Mouse (Mus musculus) gastrocnemius, adult 18-20 months (tissue): ENCODE data around the gene Lrrc4. TPM values are rescaled to one million over a fixed set of nuclear protein-coding genes. Genes with fewer than 3 reads are reported as not detected.

ENCODE experiments used
- DNase-seq: peaks from one replicate; pipeline ENCODE4 v3.0.0; 2021; ENCODE audit warnings: low spot score
- total RNA-seq, 2 experiments: library from RNA; stranded (reverse); gene quantifications; 2 replicates each; pipeline ENCODE4 v1.2.3; 2021

The Lrrc4 gene
- total RNA-seq, 2 experiments from 2014 or later = 0.39 to 0.40 TPM

DNA sequence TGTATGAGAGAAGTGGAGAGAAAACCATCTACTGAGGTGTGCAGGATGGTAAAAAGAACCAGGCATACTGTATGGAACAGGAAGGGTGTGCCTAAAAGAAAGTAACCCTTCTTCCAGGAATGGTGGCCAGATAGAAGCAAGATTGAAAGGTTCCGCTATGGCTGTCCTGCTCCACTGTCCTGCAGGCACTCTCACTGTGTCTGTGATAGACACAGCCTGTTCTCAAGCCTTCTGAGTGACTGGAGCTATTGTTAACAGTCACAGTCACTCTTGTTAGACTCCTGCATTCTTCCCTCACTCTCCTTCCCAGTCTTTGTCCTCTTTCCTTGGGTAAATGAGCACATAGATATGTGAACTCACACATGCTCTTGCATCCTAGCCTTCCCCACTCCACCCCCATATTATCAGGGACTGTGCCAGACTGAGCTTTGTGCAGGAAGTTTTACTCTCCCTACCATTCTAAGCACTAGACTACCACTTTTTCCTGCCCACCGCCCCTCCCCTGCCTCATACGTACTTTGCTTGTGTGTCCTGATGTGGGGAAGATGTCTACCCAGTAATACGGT, 48.4 kb downstream of the Lrrc4 start:
- DNase-seq = no peak

DNA sequence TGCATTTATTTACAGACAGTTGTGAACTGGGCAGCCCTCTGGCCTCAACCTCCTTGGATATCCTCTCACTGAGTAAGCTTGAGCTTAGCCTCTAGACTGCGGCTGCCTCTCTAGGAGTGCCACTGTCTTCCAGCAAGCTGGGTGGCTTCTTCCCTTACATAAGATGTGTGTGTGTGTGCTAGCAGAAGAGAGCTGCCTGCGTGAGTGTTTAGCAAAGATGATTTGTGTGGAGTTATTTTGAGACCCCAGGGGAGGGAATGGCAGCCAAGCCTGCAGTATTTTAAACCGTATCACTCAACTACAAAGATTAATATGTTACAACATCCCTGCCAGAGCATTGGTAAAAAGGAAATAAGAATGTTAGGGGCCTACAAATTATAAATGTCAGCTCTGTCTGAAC, 49.9 kb downstream of the Lrrc4 start:
- peak; percentile 9 for DNase-seq

- no peak for DNase-seq
These were observed 60.2 kb downstream of the Lrrc4 start for GRCm38 (mm10) chr6:28771331-28771730.

GRCm38 (mm10) chr6:28767891-28768481, 63.6 kb downstream of the Lrrc4 start:
- no peak for DNase-seq

DNA sequence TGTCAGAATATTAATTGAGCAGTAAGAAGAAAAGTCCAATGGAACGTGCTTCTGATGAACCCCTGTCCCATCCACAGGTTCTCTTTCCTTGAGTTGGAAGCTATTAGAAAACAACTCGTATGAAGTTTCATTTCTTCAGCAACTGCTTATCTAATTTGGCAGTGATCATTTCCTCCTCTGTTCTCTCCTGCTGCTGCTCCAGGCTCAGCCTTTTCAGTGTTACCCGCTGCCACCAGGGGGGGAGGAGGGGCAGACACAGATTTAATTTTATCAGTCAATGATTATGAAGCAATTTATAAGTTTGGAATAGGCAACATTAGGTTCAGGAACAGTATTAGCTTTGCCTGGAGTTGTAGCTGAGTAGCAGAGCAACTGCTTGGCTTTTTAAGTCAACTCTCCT, 64.9 kb downstream of the Lrrc4 start:
- DNase-seq = no peak

DNA sequence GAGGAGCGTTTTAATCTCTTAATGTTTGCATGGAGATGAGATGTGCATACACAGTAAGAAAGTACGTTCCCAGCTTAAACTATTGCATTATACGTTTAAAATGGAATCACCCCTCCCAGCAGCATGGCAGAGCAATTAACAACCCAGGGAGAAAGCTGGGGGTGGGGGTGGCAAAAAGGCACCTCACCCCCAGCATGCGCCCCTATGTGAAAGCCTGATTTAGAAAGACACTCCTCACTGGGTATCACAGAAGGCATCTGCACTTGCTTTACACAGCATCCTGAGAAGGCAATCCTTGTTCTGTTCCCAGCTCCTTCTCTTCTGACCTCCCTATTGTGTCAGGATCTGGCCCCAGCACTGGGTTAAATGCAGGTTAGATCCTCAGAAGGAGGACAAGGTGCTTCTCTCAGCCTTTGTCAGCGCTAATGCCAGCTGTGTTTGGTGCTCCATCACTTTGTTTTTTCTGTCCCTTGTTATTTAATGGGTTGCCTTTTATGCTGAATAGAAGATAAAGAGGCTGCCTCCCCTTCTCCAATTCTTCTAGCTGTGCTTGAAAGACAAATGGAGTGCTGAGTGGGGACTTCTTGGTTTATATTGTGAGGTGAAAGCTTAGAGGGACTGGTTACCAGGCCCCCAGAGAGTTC, 69.3 kb downstream of the Lrrc4 start:
- DNase-seq = no peak

- DNase-seq = no peak
These were observed 69.8 kb downstream of the Lrrc4 start for GRCm38 (mm10) chr6:28761728-28762127.

DNA sequence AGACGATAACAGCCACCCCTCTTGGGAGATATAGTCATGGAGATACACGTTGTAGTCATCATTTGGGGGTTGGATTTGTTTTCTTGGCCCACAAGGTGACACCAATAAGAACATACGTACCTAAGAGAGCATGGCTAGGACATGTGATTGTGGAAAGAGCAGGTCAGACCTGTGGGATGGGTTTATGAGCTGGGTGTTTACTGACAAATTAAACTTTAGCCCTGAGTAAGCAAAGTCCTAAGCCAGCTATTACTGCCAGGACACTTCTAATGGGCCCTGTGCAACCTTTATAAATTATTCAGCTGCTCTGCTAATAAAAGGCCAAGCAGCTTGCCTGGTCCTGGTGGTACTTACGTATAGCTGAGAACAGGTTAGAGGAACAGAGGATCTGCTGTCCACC, 73.3 kb downstream of the Lrrc4 start:
- no peak for DNase-seq

DNA sequence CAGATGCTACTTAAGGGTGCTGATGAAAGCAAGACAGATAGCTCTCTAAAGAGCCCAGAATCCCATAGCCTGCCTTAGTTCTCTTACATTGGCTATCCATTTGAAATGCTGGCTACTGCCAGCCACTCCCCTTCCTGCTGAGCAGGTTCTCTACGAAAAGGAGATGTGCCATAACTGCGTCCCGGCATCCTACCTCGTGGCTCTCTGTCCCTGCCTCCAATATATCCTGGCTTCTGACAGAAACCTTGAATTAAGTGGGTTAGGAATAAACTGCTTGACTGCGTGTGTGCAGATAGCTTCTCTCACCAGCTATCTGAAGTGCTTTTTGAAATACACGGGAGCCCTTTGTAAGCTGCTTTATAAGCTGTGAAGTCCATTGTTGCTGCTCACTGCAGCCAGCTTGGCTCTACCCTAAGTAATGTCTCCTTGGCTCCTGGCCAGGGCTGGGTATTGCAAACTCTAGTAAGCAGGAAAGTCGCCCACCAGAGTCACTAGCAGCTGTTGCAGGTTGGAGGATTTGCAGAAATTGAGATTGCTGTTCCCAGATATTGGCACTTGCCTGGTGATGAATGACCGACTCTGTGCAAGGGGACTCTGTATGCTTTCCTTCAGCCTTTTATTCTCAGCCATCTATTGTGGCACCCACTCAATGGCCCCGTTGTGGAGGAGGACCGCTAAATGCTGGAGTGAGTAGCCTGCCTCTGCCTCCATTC, 75.1 kb downstream of the Lrrc4 start:
- DNase-seq = no peak

- no peak for DNase-seq
These were observed 77.2 kb downstream of the Lrrc4 start for GRCm38 (mm10) chr6:28754127-28754898.

DNA sequence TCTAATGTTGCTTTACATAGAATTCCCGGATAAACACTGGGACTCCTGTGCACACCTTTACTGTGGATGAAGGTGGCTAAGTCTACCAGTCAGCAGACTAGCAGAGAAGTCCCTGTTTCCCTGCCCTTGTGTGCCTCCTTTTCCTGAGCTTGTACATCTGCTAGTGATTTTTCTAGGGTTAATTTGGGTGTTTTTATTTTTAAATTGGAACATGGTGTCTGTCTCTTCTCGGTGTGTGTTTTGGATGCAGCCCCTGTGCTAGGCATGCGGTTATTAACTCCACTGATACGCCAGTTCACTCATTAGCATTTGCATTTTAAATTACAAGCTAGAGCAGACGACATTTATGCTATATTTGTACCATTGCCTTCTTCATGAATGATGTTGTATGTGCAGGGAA, 77.9 kb downstream of the Lrrc4 start:
- no peak for DNase-seq

GRCm38 (mm10) chr6:28753217-28753616, 78.3 kb downstream of the Lrrc4 start:
- no peak for DNase-seq

- DNase-seq = no peak
These were observed 80.4 kb downstream of the Lrrc4 start for GRCm38 (mm10) chr6:28751186-28751585.

DNA sequence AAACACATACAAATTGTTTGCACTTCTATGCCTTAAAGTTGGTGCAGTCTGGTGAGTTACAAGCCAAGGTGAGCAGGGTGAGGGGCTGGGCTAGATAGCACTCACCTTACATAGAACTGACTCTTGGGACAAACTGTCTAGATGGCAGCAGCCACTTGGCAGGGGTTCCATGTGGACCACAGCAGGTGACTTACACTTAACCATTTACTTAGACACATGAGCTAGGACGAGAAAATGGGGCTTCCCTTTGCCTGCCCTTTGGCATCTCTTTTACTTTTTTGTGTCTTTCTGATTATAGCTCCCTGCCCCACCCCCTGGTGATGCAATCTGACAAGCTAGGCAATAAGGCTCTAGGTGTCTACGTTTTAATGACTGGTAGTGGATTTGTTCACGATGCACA, 82.3 kb downstream of the Lrrc4 start:
- DNase-seq = no peak

- no peak for DNase-seq
These were observed 83.4 kb downstream of the Lrrc4 start for GRCm38 (mm10) chr6:28747931-28748670.

DNA sequence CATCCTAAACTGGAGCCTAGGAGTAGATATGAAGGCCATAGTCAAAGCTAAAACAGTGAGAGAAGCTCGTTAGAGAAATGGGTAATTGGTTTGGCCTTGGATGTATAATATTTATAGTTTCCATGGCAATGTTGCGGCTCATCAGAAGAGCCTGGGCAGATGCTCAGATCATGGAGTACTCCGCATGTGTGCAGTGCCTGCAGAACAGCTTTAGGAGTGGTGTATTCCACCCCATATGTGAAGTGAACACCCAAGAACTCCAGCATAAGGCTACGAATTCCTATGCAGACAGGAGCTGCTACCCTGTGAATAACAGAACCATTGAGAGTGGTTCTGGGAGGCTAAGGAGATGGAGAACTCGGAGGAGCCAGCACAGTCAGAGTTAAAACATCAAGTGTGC, 84.5 kb downstream of the Lrrc4 start:
- no peak for DNase-seq

DNA sequence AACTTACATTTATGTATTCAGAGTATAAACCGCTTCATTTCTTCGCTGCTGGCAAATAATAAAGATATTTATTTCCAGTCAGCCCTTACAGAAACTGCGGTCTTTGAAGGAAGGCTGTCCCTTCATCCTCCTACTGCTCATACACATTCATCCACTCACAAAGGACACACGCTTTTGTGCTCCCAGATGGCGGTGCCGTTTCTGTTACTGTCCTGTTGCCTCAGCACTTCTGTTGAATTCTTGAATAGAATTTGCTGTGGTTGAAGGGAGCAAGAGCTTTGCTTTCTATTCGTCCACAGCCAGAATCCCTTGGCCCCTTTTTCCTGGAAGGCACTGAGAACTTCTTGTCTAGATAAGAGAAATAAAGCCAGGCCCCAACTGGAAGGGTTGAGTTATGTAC, 85.7 kb downstream of the Lrrc4 start:
- no peak for DNase-seq

- no peak for DNase-seq
These were observed 88.0 kb downstream of the Lrrc4 start for GRCm38 (mm10) chr6:28743586-28743985.

- no peak for DNase-seq
These were observed 93.9 kb downstream of the Lrrc4 start for GRCm38 (mm10) chr6:28737601-28738000.

DNA sequence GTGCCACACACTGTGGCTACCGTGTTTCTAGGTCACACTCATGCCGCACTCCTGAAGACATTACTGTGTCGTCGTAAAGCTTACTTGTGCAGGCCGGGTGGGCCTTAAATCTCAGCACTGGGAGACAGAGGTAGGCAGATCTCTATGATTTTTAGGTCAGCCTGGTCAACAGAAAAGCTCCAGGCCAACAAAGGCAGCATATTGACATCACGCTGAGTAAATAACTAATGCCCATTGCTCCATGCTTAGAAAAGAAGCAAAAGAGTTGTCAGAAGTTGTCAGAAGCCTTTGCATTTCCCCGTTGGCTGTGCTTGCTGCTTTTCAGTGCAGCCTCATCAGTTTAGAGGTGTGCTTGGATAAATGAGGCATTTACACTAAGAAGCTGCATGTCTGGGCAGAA, 94.9 kb downstream of the Lrrc4 start:
- DNase-seq = no peak

DNA sequence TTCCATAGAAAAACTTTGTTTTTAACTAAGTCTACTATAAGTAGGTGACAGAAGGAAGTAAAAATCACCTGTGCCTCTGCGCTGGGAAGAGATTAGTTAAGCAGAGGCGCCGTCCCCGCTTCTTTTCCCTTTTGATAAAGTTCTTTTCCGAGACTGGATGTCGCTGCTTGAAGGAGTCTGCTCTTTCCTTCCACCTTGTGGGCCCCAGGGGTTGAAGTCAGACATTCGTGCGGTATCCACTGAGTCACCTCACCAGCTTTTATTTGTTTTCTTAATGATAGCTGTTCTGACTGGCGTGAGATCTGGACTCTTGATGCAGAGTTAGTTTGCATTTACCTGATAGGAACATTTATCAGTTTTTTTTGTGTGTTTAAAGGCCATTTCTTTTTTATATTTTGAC, 96.4 kb downstream of the Lrrc4 start:
- no peak for DNase-seq
